Mouse (Mus musculus) left cerebral cortex, postnatal 25 days (tissue): ENCODE measurements at regions not wholly inside any gene's neighbourhood (a gene's known extent, or its start where the extent isn't known, plus 50 kb on each side); places are given as distances from the start of the nearest gene placed in this dataset.

Experiments used
- DNase-seq, 2 experiments: peaks; one replicate each; pipeline ENCODE4 v3.0.0; 2022; ENCODE audit warnings: low spot score in 2 of 2, mixed read lengths in 1 of 2
- intact Hi-C: fragments of 180-260 bp; cut with DNase I; formaldehyde crosslinking; loops from one replicate; pipeline ENCODE4 v1.15.1; 2025

- DNase-seq: no peak
- intact Hi-C loops: no loop called here
Measured at GRCm38 (mm10) chr10:37887961-37888360, 749.2 kb upstream of the Marcks start.

GRCm38 (mm10) chr10:37880841-37881240, 742.1 kb upstream of the Marcks start:
- DNase-seq: peak in 1 of 2 experiments; percentile 6
- intact Hi-C loops: no loop called here

GRCm38 (mm10) chr10:37873925-37874324, 735.2 kb upstream of the Marcks start:
- DNase-seq: no peak
- intact Hi-C loops: no loop called here

GRCm38 (mm10) chr10:37861001-37861400, 722.3 kb upstream of the Marcks start:
- peak in 1 of 2 experiments; percentile 2 for DNase-seq
- intact Hi-C loops: no loop called here

GRCm38 (mm10) chr10:37849291-37849846, 710.6 kb upstream of the Marcks start:
- DNase-seq: no peak
- intact Hi-C loops: no loop called here

GRCm38 (mm10) chr10:37842820-37843219, 704.1 kb upstream of the Marcks start:
- DNase-seq: no peak
- intact Hi-C loops: no loop called here

- peak in 1 of 2 experiments; percentile 1 for DNase-seq
Measured at GRCm38 (mm10) chr10:37841842-37842241, 703.1 kb upstream of the Marcks start.

GRCm38 (mm10) chr10:37837721-37838120, 699.0 kb upstream of the Marcks start:
- intact Hi-C loops: no loop called here

More at GRCm38 (mm10) chr10:37841842-37842241, 703.1 kb upstream of the Marcks start:
- intact Hi-C loops: no loop called here

GRCm38 (mm10) chr10:37813026-37813425, 674.3 kb upstream of the Marcks start:
- no peak for DNase-seq
- intact Hi-C loops: no loop called here

More at GRCm38 (mm10) chr10:37837721-37838120, 699.0 kb upstream of the Marcks start:
- no peak for DNase-seq

GRCm38 (mm10) chr10:37812405-37812851, 673.7 kb upstream of the Marcks start:
- peak; percentile 27 to 52 for DNase-seq
- intact Hi-C loops: no loop called here

- intact Hi-C loops: no loop called here
- DNase-seq: no peak
Measured at GRCm38 (mm10) chr10:37811789-37812188, 673.1 kb upstream of the Marcks start.

GRCm38 (mm10) chr10:37803225-37803805, 664.6 kb upstream of the Marcks start:
- intact Hi-C loops: no loop called here
- no peak for DNase-seq

- peak in 1 of 2 experiments; percentile 24 for DNase-seq
- intact Hi-C loops: no loop called here
Measured at GRCm38 (mm10) chr10:37799397-37799796, 660.7 kb upstream of the Marcks start.

- no peak for DNase-seq
- intact Hi-C loops: no loop called here
Measured at GRCm38 (mm10) chr10:37798285-37798684, 659.6 kb upstream of the Marcks start.

GRCm38 (mm10) chr10:37797701-37798100, 659.0 kb upstream of the Marcks start:
- intact Hi-C loops: no loop called here

GRCm38 (mm10) chr10:37792878-37793277, 654.2 kb upstream of the Marcks start:
- DNase-seq: no peak
- intact Hi-C loops: no loop called here

More at GRCm38 (mm10) chr10:37797701-37798100, 659.0 kb upstream of the Marcks start:
- DNase-seq: no peak

- intact Hi-C loops: no loop called here
- no peak for DNase-seq
Measured at GRCm38 (mm10) chr10:37788049-37788448, 649.3 kb upstream of the Marcks start.

GRCm38 (mm10) chr10:37779383-37780302, 640.9 kb upstream of the Marcks start:
- DNase-seq: peak in 1 of 2 experiments; percentile 15
- intact Hi-C loops: no loop called here

GRCm38 (mm10) chr10:37760542-37761367, 622.0 kb upstream of the Marcks start:
- no peak for DNase-seq
- intact Hi-C loops: no loop called here

- no peak for DNase-seq
- intact Hi-C loops: no loop called here
Measured at GRCm38 (mm10) chr10:37741581-37741980, 602.9 kb upstream of the Marcks start.
